Mouse (Mus musculus) urinary bladder, postnatal 25 days (tissue): ENCODE data around the gene BC025920.
"Not testable (repeated sequence)": the region's sequence is repeated elsewhere in the genome, so short reads cannot be mapped to it uniquely, and the experiment has no call there.

Source experiments
- DNase-seq: peaks from one replicate; pipeline ENCODE4 v3.0.0; 2022; ENCODE audit warnings: low spot score

Gene BC025920

DNA sequence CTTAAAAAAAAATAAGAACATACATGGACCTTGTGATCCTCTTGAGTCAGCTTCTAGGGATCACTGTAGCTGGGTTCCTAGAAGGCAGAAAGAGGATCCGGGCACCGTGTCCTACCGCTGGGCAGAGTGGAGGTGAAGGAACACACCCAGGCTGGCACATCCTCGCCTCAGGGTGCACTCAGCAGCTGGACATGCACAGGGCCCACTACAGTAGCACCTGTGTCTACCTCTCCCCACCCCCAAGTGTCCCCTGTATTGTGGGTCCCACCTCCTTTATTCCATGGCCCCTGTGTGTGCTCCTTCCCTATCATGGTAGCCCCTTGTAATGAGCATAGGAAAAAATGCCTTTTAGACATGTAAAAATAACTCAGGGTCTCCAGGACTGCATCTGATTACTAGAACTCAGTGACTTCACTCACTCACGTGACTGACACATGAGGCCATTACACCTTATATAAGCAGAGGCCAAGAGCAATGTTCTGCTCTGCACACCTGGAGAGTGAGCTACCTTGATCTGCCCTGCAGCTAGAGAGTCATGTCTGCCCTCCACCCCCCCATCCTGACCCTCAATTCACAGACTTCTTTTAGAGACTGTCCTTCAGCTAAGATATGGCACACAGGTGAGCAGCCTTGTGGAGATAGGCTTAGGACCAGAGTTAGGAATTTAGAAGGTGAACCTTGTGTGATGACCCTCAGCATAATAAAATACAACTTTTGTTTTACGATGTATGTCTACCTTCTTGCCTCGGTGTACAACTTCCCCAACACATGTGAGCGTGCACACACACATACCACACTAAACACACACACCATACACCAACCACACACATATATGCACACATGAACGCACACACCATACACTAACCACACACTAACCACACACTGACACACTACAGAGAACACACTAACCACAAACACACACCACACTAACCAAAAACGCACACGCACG, 1.8 kb upstream of the BC025920 start:
- no peak for DNase-seq

DNA sequence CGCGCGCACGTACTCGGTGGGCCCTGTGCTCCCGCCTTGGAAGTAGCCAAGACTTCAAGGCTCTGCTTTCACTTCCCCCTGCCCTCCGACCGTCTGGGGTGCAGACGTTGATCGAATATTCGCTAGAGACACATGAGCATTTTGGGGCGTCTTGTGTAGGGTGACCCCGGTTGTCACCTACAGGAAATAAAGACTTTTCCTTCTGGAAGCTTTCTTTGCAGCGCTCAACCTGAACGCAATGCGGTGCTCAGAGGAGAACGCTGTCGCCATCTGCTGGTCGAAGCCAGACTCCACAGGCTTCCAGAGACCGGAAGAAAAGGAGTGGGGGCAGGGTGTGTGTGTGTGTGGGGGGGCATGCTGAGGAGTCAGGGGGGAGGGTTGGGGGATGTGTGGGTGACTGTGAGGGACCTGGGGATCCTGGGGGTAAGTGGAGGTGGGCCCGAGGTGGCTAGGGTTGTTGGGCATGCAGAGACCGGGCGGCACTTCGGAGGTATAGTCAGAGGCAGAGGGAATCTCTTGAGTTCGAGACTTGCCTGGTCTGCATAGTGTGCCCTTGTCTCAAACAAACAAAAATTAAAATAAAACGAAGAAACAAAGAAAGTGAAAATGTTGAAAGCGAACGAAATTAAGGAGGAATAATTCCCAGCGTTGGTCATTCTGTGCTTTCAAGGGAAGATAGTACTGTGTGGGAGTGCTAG, 953 bp upstream of the BC025920 start:
- DNase-seq = peak; percentile 85

DNA sequence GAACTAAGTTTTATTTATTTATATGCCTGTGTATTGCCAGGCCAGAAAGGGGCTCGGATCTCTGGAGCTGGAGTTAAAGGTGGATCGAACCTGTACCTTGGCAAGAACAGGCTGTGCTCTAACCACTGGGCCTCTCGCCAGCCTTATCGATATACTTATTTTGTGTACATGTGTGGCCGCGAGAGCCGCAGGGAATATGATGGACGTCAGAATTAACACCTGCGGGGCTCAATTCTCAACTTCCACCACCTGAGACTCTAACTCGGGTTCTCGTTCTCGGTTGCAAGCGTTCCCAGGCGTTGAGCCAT, 450 bp upstream of the BC025920 start:
- no peak for DNase-seq

DNA sequence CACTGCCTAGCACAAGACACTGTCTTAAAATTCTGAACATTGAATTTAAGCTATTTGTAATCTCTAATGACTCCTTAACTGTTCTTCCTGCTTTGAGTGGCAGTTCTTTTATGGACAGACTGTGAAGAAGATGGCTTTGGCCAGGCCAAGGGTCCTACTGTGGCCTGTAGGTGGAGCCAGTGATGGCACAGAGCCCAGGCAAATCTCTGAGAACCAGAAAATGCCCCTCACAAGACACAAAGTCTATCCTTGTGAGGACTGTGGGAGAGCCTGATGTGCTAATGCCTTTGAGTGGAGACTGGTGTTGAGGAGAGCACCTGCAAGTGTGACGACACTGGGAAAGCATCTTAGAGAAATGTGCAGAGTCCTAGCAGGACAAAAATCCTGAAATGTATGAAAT, 2.2 kb downstream of the BC025920 start:
- no peak for DNase-seq

DNA sequence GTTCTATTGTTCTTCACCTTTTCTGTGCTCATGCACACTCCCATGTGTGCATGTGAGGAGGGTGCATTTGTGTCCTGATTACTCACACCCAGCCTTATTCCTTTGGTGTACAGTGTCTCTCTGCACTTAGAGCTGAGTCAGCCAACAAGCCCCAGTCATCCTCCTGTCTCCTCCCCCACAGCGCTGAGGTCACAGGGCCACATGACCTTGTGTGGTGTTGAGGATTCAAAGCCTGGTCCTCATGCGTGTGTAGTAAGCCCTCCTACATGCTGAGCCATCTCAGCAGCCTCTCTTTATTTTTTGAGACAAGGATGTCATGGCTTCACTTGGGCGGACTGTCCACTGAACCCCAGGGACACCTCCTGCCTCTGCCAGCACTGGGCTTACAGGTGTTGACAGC, 6.7 kb downstream of the BC025920 start:
- DNase-seq = no peak

DNA sequence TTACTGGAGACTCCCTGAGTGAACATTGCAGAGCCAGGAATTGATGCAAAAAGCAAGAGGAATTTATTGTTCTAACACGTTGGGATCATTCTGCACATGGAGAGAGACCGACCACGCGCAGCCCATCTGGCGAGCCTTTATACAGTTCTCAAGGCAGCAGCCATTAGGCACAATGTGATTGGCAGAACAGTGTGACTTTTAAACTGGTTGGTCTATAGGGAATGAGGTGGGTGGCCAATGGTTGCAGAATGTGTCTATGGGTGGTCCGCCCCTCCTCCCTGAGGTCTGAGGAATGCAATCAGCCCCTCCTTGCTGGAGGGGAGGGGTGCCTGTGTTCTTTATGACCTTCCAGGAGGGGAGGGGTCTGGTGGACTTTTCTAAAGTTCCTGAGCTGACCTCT, 9.4 kb downstream of the BC025920 start:
- DNase-seq = no peak

DNA sequence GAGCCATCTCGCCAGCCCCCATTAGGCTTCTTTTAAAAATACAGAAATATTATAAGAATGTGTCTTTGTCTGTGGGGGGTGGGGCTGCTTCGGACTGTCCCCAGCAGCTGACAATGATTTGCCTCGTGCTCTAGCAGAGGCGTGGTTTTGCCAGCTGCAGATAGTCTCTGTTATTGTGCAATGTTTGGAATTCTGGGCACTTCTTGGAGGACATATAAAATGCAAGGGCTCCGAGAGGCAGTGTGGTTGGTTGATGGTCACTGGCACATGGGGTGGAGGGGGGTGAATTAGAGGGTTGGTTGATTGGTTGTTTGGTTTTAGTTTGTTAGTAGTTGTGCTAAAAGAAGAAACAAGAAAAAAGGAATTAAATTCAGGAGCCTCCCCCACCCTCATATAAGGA, 13.9 kb downstream of the BC025920 start:
- DNase-seq = no peak

DNA sequence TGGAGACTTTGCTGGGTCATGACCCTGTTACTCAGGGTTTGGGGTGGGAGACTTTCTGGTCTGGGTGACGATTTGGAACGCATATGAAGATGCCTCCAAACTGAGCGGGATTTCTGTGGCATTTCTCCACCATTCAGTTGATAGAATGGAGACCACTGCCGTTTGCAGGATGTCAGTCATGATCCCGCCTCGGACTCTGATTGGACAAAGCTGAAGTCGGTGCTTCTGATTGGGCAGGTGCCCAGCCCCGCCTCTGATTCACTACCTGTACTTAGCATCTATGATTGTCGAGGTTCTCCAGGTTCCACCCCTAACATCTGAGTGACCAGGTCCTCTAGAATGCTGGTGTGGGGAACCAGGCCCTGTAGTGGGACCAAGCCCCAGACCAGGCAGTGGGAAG, 14.7 kb downstream of the BC025920 start:
- DNase-seq = no peak

DNA sequence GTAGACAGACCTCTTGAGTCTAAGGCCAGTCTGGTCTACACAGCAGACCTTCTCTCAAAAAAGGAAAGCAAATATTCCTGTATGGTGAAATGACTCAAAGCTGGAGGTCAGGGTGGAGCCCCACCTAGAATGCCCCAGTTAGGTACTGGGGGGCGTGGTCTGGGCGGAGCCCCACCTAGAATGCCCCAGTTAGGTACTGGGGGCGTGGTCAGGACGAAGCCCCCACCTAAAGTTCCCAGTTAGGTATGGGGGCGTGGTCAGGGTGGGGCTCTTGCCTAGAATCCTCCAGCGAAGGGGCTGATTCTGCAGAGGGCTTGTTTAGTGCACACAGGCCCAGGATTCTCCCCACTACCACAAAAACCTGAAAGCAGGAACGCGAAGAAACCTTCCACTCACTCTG, 17.4 kb downstream of the BC025920 start:
- DNase-seq = no peak

DNA sequence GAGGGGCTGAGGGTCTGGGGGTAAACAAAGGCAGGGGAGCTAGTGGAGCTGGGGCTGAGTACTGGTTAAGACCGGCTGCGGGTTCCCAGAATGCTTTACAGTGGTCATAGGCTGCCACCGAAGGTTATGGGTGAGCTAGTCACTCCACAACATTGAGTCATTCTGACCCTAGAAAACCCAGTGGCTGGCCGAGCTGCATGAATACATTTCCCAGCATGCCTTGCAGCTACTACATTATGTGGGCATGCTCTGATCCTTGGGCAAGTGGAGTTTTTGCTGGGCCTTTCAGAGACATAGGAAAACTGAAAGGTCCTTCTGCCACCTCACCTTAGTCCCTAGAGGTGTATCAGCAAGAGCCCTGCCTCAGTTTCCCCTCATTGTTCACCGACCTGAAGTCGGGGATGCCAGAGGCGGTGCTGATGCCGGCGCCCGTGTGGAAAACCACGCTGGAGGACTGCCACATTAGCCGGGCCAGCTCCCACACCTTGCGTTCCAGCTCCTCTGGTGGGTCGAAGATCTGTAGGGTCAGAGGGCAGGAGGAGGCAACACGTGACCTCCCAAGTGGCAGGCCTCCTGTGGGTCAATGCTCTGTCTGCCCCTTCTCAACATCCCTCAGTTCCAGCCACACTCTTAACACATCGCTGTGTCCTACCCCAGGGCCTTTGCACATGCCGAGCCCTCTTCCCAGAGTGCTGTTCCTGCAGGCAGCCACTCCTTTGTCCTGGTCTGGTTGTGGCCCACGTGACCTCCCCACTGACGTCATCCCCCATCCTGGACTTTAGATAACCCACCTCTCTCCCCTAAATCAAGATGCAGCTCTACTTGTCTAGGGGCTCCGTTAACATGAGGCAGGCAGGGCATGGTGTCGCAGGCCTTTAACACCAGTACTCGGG, 20.3 kb downstream of the BC025920 start:
- no peak for DNase-seq

DNA sequence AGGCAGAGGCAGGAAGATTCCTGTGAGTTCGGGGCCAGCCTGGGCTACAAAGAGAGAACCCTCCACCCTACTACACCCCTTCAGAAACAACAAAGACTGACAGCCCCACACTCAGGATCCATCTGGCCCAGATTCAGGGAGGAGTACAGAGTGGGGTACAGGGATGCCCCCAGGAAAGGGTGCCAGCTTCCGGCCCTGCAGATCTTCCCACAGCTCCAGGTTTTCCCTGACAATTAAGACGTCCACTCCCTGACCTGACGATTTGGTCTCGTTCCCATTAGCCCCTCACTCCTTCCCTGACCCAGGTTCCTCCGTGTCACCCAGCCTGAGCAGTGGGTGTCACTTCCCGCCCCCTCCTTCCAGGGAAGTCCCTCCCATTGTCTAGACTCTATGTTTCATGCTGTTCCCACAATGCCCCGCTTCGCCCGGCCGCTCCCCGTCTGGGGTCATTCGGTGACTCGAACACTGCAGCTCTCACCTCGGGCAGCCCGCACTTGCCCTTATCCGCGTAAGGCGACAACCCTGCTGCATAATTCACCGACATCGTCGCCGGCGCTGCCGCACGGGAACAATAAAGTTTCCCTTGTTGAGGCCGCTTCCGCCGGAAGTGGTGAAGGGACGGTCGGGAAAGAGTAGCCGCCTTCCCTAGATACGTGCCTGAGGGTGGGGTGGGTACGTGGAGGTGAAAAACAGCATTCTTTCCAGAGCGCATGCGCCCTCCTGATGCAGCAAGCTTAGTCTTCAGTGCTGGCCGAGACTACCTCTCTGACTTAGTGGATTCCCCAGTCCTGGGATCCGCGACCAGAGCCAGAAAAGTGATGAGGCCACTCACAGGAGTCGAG, 21.1 kb downstream of the BC025920 start, which contains the start of gene Sirt6:
Gene Sirt6, minus strand, starts transcription at position 804 of the 842 bp plus-strand sequence.
- DNase-seq = peak; percentile 82

DNA sequence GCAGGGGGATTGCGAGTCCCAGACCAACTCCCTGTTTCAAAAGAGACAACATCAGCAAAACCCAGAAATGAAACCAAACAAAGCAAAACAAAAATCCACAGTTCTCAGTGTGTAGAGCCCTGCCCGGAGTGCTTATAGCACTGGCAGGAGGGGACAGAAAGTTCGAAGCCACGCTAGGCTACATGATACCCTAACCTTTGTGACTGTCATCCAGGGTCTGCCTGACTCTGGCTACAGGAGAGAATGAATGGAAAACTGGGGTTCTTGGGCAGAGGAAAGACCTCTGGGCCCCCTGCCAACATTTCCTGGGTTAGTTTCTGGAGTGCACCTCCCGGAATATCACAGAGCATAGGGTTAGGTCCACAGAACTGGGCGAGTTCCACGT, 21.8 kb downstream of the BC025920 start:
- DNase-seq = no peak

DNA sequence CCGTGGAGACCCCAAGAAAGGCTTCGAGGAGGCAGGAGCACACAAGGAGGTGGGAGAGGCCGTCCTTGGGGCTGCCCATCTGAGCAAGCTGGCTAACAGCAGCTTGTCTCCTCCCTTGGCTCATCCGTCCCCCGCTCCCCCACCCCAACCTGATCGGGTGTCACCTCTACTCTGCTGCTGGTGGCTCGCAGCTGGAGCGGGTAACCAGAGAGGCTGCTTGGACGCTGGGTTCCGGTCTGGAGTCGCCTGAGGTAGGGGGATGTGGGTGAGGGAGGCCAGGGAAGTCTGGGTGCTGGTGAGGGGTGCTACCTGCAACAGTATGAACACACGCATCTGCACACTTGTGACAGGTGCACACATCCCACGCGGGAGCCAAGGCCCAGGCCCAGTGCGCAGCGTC, 22.3 kb downstream of the BC025920 start, which contains the start of gene Ankrd24:
Gene Ankrd24, plus strand, starts transcription at position 151 of the 400 bp plus-strand sequence.
- DNase-seq = no peak

DNA sequence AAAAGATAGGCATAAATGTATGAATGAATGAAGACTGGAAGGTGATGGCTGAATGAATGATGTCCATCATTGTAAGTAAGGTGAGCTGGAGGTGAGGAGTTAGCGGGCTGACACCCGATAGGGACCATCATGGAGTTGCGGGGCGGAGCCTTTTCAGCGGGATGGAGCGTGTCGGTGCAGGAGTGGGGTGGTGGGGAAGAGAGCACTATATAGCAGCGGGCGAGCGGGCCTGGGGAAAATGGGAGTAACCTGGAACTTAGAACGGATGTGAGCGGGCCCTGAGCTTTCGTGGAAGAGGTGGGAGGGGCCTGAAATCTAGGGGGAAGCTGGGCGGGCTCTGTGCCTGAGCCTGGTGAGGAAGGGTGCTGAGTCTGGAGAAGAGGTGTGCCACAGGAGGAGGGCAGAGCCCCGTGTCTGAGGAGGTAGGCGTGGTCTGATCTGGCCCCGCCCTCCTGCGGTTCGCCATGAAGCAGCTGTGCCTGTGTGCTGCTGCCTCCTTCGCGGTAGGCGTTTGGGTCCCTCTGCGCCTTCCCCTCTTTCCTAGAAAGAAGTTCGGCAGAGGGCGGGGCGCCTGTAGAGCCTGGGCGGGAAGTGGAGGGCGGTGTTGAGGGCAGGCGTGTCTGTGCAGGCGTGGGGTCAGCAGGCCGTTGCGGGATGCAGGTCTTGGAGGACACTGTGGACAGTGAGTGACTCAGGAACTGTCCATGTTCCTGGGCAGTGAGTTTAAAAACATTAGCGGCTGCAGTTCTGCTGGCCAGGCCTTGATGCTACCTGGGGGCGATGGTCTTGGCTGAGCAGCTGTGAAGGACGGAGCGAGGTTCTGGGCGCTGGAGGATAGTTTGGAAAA, 27.4 kb downstream of the BC025920 start:
- DNase-seq = peak; percentile 77

DNA sequence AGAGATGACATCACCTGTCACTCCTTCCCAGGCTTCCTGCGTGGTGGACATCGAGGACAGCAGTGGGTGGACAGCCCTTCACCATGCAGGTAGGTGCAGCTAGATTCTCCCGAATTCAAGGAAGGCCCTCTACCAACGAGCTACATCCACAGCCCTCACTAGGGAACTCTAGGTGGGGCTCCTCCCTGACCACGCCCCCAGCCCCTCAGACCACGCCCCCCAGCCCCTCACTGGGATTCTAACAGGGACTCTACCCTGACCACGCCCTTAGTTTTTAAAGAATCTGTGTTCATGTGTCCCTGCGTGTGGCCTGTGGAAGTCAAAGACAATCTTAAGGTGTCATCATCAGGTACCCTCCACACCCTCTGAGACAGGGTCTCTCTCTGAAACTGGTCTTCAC, 30.3 kb downstream of the BC025920 start:
- DNase-seq = no peak

DNA sequence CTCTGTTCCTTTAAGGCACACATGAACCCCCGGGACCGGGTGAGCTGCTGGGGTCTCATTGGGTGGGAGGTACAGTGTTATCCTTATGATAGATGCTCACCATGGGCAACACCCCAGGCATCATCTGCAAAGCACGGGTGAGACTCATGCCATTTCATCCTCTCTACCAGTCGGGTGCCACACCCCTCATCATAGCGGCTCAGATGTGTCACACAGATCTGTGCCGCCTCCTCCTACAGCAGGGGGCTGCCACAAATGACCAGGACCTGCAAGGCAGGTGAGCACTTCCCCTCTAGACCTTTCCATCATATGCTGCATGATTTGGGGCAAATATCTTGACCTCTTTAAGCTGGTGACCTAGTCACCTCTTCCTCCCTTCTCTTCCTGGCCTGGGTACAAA, 32.0 kb downstream of the BC025920 start:
- DNase-seq = no peak

DNA sequence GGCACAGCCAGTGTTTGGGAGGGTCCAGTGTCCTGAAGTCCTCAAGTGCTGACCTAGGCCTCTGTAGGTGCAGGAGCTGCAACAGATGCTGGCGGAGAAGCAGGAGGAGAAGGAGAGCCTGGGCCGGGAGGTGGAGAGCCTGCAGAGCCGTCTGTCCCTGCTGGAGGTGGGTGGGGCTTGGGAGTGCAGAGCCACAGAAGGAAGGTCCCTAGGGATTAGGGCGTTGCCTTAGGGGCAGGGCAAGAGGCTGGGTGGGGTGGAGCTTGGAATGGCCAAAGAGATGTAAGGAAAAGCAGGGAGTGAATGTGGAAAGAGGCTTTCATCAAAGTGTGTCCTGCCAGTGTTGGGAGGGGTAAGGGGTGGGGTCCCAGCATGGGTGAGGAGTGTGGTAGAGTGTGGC, 34.8 kb downstream of the BC025920 start:
- DNase-seq = not testable (repeated sequence)

DNA sequence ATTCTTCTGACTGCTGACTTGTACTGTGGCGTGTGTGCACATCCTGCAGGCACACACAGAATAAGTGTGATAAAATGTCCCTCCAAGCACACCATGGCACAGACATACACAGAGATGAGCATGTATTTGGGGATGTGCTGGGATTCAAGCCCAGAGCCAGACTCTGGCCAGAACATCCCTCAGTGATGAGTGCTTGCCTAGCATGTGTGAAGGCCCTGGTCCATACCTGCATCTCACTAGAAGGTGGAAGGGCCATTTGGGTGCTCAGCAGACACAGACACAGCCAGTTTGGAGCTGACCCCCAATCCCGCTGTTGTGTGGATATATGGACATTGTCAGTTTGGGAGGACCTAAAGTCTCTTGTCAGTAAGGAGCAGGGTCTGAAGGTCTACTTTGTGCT, 35.5 kb downstream of the BC025920 start:
- no peak for DNase-seq

DNA sequence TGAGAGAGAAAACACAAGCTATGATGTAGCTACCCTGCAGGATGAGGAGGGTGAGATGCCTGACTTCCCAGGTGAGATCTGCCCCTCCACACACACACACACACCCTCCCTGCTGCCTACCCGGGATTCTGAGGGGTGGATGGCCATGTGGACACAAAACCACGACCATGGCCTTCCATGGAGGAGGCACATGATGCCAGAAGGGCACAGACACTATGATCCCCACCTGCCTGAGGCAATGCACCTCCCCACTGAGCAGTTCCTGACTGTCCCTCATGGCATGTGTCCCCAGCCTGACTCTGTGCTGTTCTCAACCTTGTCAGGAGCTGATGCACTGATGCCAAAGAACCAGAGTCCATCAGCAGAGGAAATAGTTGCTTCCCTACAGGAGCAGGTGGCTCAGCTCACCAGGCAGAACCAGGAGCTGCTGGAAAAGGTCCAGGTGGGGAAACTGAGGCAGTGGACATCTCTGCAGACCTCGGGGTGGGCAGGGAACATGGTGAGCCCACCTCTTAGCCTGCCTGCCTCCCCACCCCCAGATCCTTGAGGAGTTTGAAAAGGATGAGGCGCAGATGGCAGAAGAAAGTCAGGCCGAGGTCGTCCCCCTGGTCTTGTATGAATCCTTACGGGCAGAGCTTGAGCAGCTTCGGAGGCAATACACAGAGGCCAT, 36.0 kb downstream of the BC025920 start:
- DNase-seq = no peak
